Mouse (Mus musculus): Measurements from ENCODE around the gene Rab43.

The Rab43 gene

GRCm38 (mm10) chr6:87746059-87746458, 65.9 kb downstream of the Rab43 start:
- no peak for DNase-seq

GRCm38 (mm10) chr6:87745301-87745700, 66.7 kb downstream of the Rab43 start:
- no peak for DNase-seq

- no peak for DNase-seq
These were observed 67.3 kb downstream of the Rab43 start for GRCm38 (mm10) chr6:87744632-87745031.

- DNase-seq = no peak
These were observed 68.7 kb downstream of the Rab43 start for GRCm38 (mm10) chr6:87743281-87743680.

GRCm38 (mm10) chr6:87742804-87743203, 69.2 kb downstream of the Rab43 start:
- DNase-seq = no peak

- no peak for DNase-seq
These were observed 70.0 kb downstream of the Rab43 start for GRCm38 (mm10) chr6:87741978-87742377.

- DNase-seq = no peak
These were observed 71.5 kb downstream of the Rab43 start for GRCm38 (mm10) chr6:87740496-87740895.

- DNase-seq = no peak
These were observed 72.1 kb downstream of the Rab43 start for GRCm38 (mm10) chr6:87739898-87740297.
